Mouse (Mus musculus): Measurements from ENCODE around the gene Tmem262.
A peak's percentile ranks its signal among the peaks of the same experiment; 100 is the strongest.

DNA sequence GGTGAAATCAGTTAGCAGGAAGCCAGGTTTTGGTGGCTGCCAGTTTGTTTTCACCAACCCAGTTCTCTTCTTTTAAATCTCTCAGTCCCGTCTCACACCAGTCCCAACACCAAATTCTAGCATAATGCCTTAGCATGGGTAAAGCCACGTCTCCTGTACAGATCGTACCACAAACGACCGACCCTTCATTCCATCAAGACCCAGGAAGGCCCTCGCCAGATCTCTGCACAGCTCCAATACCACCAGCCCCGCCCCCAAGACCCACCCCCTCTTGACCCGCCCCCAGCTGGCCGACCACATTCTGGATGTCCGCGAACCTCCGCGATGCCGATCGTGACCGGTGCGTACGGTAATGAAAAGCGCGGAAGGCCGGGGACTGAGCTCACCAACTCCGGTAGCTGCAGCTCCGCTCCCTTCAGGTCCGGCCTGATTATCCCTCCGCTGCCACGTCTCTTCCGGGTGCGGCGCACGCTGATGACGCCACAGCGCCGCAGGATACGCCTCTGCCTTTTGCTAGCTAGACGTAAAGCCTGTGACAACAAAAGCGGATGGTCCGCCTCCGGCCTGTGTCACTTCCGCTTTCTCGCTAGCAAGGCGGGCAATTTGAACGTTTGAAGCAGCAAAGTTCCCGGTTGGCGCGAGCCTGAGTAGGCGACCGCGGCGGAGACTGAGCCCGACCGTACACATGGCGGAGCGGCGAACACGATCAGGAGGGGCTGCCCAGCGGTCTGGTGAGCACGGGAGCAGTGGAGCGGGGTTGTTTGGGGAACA lies 4.8 kb downstream of the Tmem262 start, which contains the start of the genes Zfpl1 and Cdca5:
- TF ChIP-seq GATA1 (IDR thresholded peaks at IDR 0.05; ENCODE audit: borderline replicate concordance, low read length), result no peak
- TF ChIP-seq FLI1 (IDR thresholded peaks at IDR 0.05; ENCODE audit: low read length), result peak; percentile 100; the same call in 1 of the 2 replicates
